Mouse (Mus musculus) midbrain, embryonic 16.5 days (tissue): ENCODE results near the gene Rhobtb1. TPM values are rescaled to one million over a fixed set of nuclear protein-coding genes. Genes with fewer than 3 reads are reported as not detected.

ENCODE experiments used
- ATAC-seq: fragments of 200-750 bp; cut with Nextera tagmentation; 2 replicates; pipeline ENCODE4 v1.8.0; 2017; ENCODE audit warnings: moderate TSS enrichment
- H3K27ac ChIP-seq: fragments of 300-500 bp; sonication (generic); 2 replicates; pipeline ENCODE4 v1.5.1; 2014; ENCODE audit warnings: mild to moderate bottlenecking, low read length, mixed read lengths
- H3K27me3 ChIP-seq: fragments of 300-500 bp; sonication (generic); 2 replicates; pipeline ENCODE4 v1.6.1; 2014; ENCODE audit warnings: low read depth, low read length, mixed read lengths; ENCODE audit not compliant: control insufficient read depth, insufficient read depth
- H3K36me3 ChIP-seq: fragments of 300-500 bp; sonication (generic); 2 replicates; pipeline ENCODE4 v1.6.1; 2014; ENCODE audit warnings: mild to moderate bottlenecking, low read length, moderate library complexity, mixed read lengths; ENCODE audit not compliant: control insufficient read depth, insufficient read depth
- H3K4me1 ChIP-seq: fragments of 300-500 bp; sonication (generic); 2 replicates; pipeline ENCODE4 v1.6.1; 2014; ENCODE audit warnings: mild to moderate bottlenecking, low read length, mixed read lengths; ENCODE audit not compliant: control insufficient read depth, insufficient read depth
- H3K4me2 ChIP-seq: fragments of 300-500 bp; sonication (generic); 2 replicates; pipeline ENCODE4 v1.6.1; 2014; ENCODE audit warnings: mild to moderate bottlenecking, low read length, mixed read lengths
- H3K4me3 ChIP-seq: fragments of 300-500 bp; sonication (generic); 2 replicates; pipeline ENCODE4 v1.5.1; 2014; ENCODE audit warnings: low read depth, mild to moderate bottlenecking, low read length, moderate library complexity, mixed read lengths
- H3K9ac ChIP-seq: fragments of 300-500 bp; sonication (generic); 2 replicates; pipeline ENCODE4 v1.6.1; 2014; ENCODE audit warnings: low read depth, low read length, mixed read lengths
- H3K9me3 ChIP-seq: fragments of 300-500 bp; sonication (generic); replicated peaks from 2 replicates; pipeline ENCODE4 v1.6.1; 2014; ENCODE audit warnings: mild to moderate bottlenecking, low read length, mixed read lengths; ENCODE audit not compliant: control insufficient read depth, poor library complexity, severe bottlenecking
- WGBS: fragments of 180-500 bp; shearing (Covaris S2); extraction: QIAGEN DNeasy Blood & Tissue Kit; methylation state at CpG from one replicate; pipeline ENCODE4 v1.1.7; 2014; 5-methylcytosine and 5-hydroxymethylcytosine counted together
- polyA plus RNA-seq: library from polyadenylated mRNA; unstranded; fragments of >200 nt; fragmentation: Nextera tagmentation; extraction: Ambion mirVana; gene quantifications from 2 replicates; pipeline ENCODE4 v1.2.1, GENCODE M21; 2015

The Rhobtb1 gene
- polyA plus RNA-seq, 1 experiment from 2014 or later: 16.9 TPM

DNA sequence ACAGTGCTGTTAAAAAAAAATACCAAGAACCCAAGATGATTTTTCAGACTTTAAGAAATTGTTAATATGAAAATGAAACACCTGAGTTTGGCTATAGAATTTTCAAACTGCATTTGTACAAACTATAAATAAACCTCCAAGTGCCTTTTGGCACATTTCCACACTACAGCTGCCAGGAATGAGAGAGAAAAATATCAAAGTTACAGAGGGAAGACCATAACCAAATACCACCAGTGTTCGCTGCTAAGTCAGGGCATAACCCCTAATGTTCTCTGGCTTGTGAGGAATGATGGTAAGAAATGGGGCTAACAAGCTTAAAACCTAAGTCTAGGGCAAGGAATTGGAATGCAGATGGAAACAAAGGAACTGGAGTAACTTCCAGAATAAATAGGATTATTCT lies 31.8 kb upstream of the Rhobtb1 start:
- no peak for ATAC-seq
- H3K9ac ChIP-seq: no peak overlapping the region
- 76% methylated on average over 1 of the region's 1 CpGs for WGBS

GRCm38 (mm10) chr10:69126546-69126945 lies 24.7 kb upstream of the Rhobtb1 start:
- Histone ChIP-seq H3K4me2 (no peak overlapping the region), H3K27me3 (no peaks in the 10 kb centered on the region), H3K9ac (no peak overlapping the region), H3K36me3 (no peaks in the 10 kb centered on the region), H3K9me3 (no peaks in the 10 kb centered on the region), H3K27ac (no peak overlapping the region), H3K4me1 (no peaks in the 10 kb centered on the region), H3K4me3 (no peak overlapping the region)
- WGBS: 98% methylated on average over 2 of the region's 2 CpGs
- ATAC-seq: no peak

More for the DNA sequence above, 31.8 kb upstream of the Rhobtb1 start:
- Histone ChIP-seq H3K4me1 (no peaks in the 10 kb centered on the region; the same call in 1 of the 2 replicates), H3K9me3 (no peaks in the 10 kb centered on the region), H3K36me3 (no peaks in the 10 kb centered on the region), H3K27me3 (no peaks in the 10 kb centered on the region), H3K4me3 (no peak overlapping the region), H3K4me2 (no peak overlapping the region), H3K27ac (no peak overlapping the region)

DNA sequence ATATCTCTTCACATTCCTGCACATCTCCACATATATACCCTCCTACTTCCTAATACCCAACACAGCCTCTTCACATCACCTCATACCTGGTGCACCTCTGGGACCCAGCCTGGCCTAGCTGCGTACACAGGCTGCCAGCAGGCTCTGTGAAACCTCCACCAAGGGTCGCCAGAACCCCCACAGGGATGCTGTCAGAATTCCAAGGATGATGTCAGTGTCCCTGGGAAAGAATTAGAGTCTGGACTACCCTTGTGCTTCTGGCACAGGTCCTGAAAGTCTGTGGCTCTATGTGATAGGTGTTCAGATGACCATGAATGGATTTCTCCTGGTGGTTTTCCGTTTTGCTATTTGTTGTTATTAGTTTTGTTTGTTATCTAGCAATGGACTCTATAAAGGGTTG lies 22.7 kb upstream of the Rhobtb1 start:
- no peaks in the 10 kb centered on the region for H3K27me3 ChIP-seq
- 77% methylated on average over 3 of the region's 3 CpGs for WGBS
- ATAC-seq: no peak

GRCm38 (mm10) chr10:69130613-69131012 lies 20.6 kb upstream of the Rhobtb1 start:
- Histone ChIP-seq H3K36me3 (no peaks in the 10 kb centered on the region), H3K9ac (no peak overlapping the region), H3K4me1 (no peaks in the 10 kb centered on the region), H3K27me3 (no peaks in the 10 kb centered on the region), H3K9me3 (no peaks in the 10 kb centered on the region), H3K4me2 (no peak overlapping the region), H3K27ac (no peak overlapping the region), H3K4me3 (no peak overlapping the region)
- WGBS: 39% methylated on average over 5 of the region's 5 CpGs
- no peak for ATAC-seq

More for the DNA sequence above, 22.7 kb upstream of the Rhobtb1 start:
- no peak overlapping the region for H3K9ac ChIP-seq
- H3K4me2 ChIP-seq: no peak overlapping the region
- no peaks in the 10 kb centered on the region for H3K36me3 ChIP-seq
- no peak overlapping the region for H3K27ac ChIP-seq
- H3K4me3 ChIP-seq: no peak overlapping the region
- no peaks in the 10 kb centered on the region for H3K4me1 ChIP-seq
- no peaks in the 10 kb centered on the region for H3K9me3 ChIP-seq

DNA sequence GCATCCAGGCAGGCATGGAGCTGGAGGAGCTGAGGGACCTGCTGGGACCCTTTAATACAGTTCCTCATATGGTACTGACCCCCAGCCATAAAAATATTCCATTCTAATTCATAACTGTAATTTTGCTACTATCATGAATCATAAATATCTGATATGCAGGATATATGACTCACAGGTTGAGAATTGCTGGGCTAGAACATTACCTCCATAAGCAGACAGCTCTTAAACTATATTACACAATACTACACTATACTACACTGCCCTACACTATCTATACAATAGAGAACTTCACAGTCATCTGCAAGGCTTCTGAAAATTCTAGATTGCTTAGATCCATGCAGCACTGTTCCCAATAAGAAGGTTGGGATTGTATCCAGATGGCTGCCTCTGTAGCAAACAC lies 16.9 kb upstream of the Rhobtb1 start:
- no peak overlapping the region for H3K27ac ChIP-seq
- H3K9me3 ChIP-seq: no peaks in the 10 kb centered on the region
- no peak for ATAC-seq
- H3K36me3 ChIP-seq: no peaks in the 10 kb centered on the region
- no peak overlapping the region for H3K4me2 ChIP-seq
- no peaks in the 10 kb centered on the region for H3K4me1 ChIP-seq
- H3K27me3 ChIP-seq: no peaks in the 10 kb centered on the region
- no peak overlapping the region for H3K4me3 ChIP-seq
- no peak overlapping the region for H3K9ac ChIP-seq

- no peak overlapping the region for H3K27ac ChIP-seq
- no peak overlapping the region for H3K4me3 ChIP-seq
- no peak overlapping the region for H3K4me2 ChIP-seq
- H3K9me3 ChIP-seq: no peaks in the 10 kb centered on the region
- H3K27me3 ChIP-seq: no peaks in the 10 kb centered on the region
- no peaks in the 10 kb centered on the region for H3K4me1 ChIP-seq
- 93% methylated on average over 9 of the region's 9 CpGs for WGBS
- no peak for ATAC-seq
- H3K9ac ChIP-seq: no peak overlapping the region
- H3K36me3 ChIP-seq: no peaks in the 10 kb centered on the region
These were observed 14.9 kb upstream of the Rhobtb1 start for GRCm38 (mm10) chr10:69136241-69136828.

- H3K27me3 ChIP-seq: no peaks in the 10 kb centered on the region
- no peak for ATAC-seq
- H3K9me3 ChIP-seq: 0 out of 2 replicates have a peak, but pooled peaks cover 2% of the 10 kb centered on the region
- H3K27ac ChIP-seq: no peak overlapping the region
- no peak overlapping the region for H3K4me2 ChIP-seq
- no peak overlapping the region for H3K4me3 ChIP-seq
- no peak overlapping the region for H3K9ac ChIP-seq
- no peaks in the 10 kb centered on the region for H3K4me1 ChIP-seq
- 87% methylated on average over 7 of the region's 7 CpGs for WGBS
- H3K36me3 ChIP-seq: no peaks in the 10 kb centered on the region
These were observed 2.0 kb upstream of the Rhobtb1 start for GRCm38 (mm10) chr10:69149252-69149651.

DNA sequence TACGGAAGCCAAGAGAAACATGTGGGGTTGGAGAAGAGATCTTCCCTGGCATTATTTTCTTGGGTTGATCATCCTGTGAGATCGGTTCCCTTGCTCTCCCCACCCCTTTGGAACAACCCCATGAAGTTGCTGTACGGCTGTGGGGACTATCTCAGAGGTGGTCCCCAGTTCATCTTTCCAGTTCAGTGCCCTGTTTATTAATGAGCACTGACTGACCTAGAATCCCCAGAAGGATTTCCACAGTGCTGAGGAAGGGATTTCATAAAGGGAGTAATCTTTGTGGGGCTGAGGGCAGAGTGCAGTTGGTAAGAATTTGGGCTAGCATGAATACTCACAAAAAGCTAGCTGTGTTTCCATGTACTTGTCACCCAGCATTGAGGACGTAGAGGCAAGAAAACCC lies 1.7 kb downstream of the Rhobtb1 start:
- Histone ChIP-seq H3K36me3 (no peaks in the 10 kb centered on the region), H3K4me2 (no peak overlapping the region), H3K4me3 (no peak overlapping the region), H3K9me3 (no peaks in the 10 kb centered on the region), H3K27me3 (no peaks in the 10 kb centered on the region), H3K27ac (no peak overlapping the region), H3K4me1 (peaks cover 3% of the 10 kb centered on the region; the same call in 1 of the 2 replicates), H3K9ac (no peak overlapping the region)
- ATAC-seq: no peak
- 71% methylated on average over 4 of the region's 4 CpGs for WGBS

DNA sequence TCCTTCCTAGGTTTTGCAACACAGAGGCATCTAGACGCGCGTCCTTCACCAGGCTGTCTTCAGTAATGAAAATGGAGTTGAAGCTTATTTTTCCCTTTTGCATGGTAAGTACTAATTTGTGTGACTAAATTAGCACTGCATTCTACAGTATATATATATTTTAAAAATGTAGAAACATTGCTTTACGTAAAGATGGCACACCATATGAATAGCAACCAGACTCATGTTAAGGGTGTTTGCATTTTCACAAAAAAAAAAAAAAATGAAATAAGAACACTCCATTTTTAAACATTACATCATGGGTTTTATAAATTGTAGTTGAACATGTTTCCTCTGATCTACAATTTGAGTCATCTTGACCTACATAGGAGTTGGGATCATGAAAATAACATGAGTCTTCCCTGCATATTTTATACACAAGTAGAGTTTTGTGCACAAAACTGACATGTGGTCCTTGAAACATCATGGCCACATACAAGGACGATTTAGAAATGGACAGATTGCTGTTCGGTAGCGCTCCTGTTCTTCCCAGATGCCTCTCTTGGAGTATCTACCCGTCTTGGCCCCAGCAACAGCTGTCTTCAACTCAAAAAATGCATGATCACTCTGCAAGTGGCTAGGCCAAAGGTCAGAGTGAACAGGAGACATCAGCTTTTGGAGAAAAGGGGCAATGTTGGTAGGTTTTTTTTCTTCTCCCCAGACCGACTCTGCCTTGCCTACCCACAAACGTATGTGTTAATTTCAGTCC lies 4.4 kb downstream of the Rhobtb1 start:
- Histone ChIP-seq H3K4me1 (peaks cover 3% of the 10 kb centered on the region; the same call in 1 of the 2 replicates), H3K27me3 (no peaks in the 10 kb centered on the region), H3K9ac (no peak overlapping the region), H3K27ac (no peak overlapping the region), H3K9me3 (no peaks in the 10 kb centered on the region), H3K4me3 (no peak overlapping the region), H3K4me2 (no peak overlapping the region), H3K36me3 (no peaks in the 10 kb centered on the region)
- ATAC-seq: no peak
- 91% methylated on average over 10 of the region's 10 CpGs for WGBS
